In the genomic region with DNA sequence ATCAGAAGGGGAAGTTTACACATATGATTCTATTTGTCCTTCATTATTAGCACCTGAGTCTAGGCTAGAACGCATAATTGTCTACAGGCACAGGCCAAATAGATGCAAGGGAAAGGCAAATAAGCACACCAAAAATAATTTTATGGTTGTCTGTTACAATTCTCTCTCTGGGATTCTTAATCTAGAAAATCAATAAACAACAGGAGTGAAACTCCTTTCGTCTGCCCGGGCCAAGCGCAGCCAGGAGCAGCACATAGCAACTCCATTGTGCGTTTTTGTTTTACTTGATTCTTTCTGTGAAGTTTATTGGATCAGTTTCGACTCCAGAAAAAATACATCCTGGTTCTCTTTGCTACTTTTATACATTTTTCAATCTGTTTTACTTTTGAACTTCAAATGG, we compare ENCODE assay signal across 10 mouse cellular contexts.
A peak's percentile ranks its signal among the peaks of the same experiment; 100 is the strongest.
DNase-seq lines count a peak whose midpoint lies in the region; ATAC-seq and TF ChIP-seq lines count a peak whose summit lies in the region.
"Had no signal": no experiment of that assay in that cellular context is flagged by ENCODE, and none has a peak within 500 bp of the region (broad histone marks: within the 10 kb centered on the region; RNA-seq: fewer than 3 reads in every experiment).

No protein-coding gene starts in this region.

- ATAC-seq in heart, postnatal 0 days (ENCODE audit: insufficient read depth, low read depth): no peak
- ATAC-seq in neural tube, embryonic 13.5 days (ENCODE audit: low read depth): no peak
- ATAC-seq in limb, embryonic 13.5 days (ENCODE audit: low FRiP score, low read depth): no peak
- ATAC-seq: liver, postnatal 0 days; Patski had no signal

- H3K9ac ChIP-seq in heart, postnatal 0 days (replicated peaks; ENCODE audit: low read depth, low read length): no peak overlapping the region
- no peak overlapping the region for H3K9ac ChIP-seq in neural tube, embryonic 13.5 days
- H3K9ac ChIP-seq in limb, embryonic 13.5 days: no peak overlapping the region
- H3K9ac ChIP-seq: liver, postnatal 0 days had no signal

- H3K36me3 ChIP-seq in heart, postnatal 0 days (replicated peaks; ENCODE audit: control insufficient read depth, insufficient read depth, low read length): no peaks in the 10 kb centered on the region
- H3K36me3 ChIP-seq in neural tube, embryonic 13.5 days: no peaks in the 10 kb centered on the region
- H3K36me3 ChIP-seq in limb, embryonic 13.5 days: no peaks in the 10 kb centered on the region

- peak overlapping the region; percentile 27; the same call in 1 of the 2 replicates for H3K4me3 ChIP-seq in heart, postnatal 0 days (ENCODE audit: low read depth, low read length)
- no peak overlapping the region for H3K4me3 ChIP-seq in neural tube, embryonic 13.5 days
- no peak overlapping the region for H3K4me3 ChIP-seq in limb, embryonic 13.5 days

- peaks cover 5% of the 10 kb centered on the region; the same call in 1 of the 2 replicates for H3K4me1 ChIP-seq in heart, postnatal 0 days (ENCODE audit: control insufficient read depth, insufficient read depth)
- peaks cover 14% of the 10 kb centered on the region for H3K4me1 ChIP-seq in neural tube, embryonic 13.5 days (replicated peaks)
- H3K4me1 ChIP-seq in limb, embryonic 13.5 days: peaks cover 8% of the 10 kb centered on the region; the same call in 1 of the 2 replicates

- H3K27ac ChIP-seq in heart, postnatal 0 days (ENCODE audit: low read depth): no peak overlapping the region
- no peak overlapping the region for H3K27ac ChIP-seq in neural tube, embryonic 13.5 days (replicated peaks)
- H3K27ac ChIP-seq in limb, embryonic 13.5 days: no peak overlapping the region

- no peak for TF ChIP-seq EP300 in heart, postnatal 0 days (IDR thresholded peaks at IDR 0.05; ENCODE audit: low read depth)

- no peaks in the 10 kb centered on the region for H3K9me3 ChIP-seq in heart, postnatal 0 days (replicated peaks; ENCODE audit: control insufficient read depth, low read length)
- H3K9me3 ChIP-seq in neural tube, embryonic 13.5 days: no peaks in the 10 kb centered on the region
- no peaks in the 10 kb centered on the region for H3K9me3 ChIP-seq in limb, embryonic 13.5 days

- DNase-seq in heart, postnatal 0 days (ENCODE audit: low spot score): no peak
- no peak for DNase-seq in heart, postnatal 10 days
- no peak for DNase-seq in neural tube, embryonic 10.5 days (ENCODE audit: extremely low spot score, low spot score)
- DNase-seq in frontal cortex, adult 2 months (ENCODE audit: extremely low spot score in 1 of 2, low spot score in 1 of 2): no peak
- DNase-seq in cerebellum, adult 11 months: no peak
- DNase-seq: liver, postnatal 0 days had no signal

- 58% methylated on average over 6 of the region's 6 CpGs for WGBS in heart, postnatal 0 days
- WGBS in neural tube, embryonic 13.5 days: 56% methylated on average over 6 of the region's 6 CpGs
- 35% methylated on average over 6 of the region's 6 CpGs for WGBS in limb, embryonic 13.5 days

- TF ChIP-seq CTCF in heart, postnatal 0 days (IDR thresholded peaks at IDR 0.05; ENCODE audit: low read depth): no peak

- H3K27me3 ChIP-seq in heart, postnatal 0 days (ENCODE audit: control insufficient read depth, insufficient read depth, low read length): no peaks in the 10 kb centered on the region
- H3K27me3 ChIP-seq in neural tube, embryonic 13.5 days: no peaks in the 10 kb centered on the region
- H3K27me3 ChIP-seq in limb, embryonic 13.5 days: no peaks in the 10 kb centered on the region
- H3K27me3 ChIP-seq: CH12.LX had no signal

- peak overlapping the region; percentile 49 for H3K4me2 ChIP-seq in heart, postnatal 0 days (ENCODE audit: low read depth, low read length)
- H3K4me2 ChIP-seq in neural tube, embryonic 13.5 days: peak overlapping the region; percentile 19; the same call in 1 of the 2 replicates
- peak overlapping the region; percentile 34 for H3K4me2 ChIP-seq in limb, embryonic 13.5 days (replicated peaks)

- intact Hi-C loops in heart, postnatal 10 days (cut with DNase I): no loop called here
